Mouse (Mus musculus) bone marrow, adult 2 months (tissue): Measurements from ENCODE around the gene Gadl1. TPM values are rescaled to one million over a fixed set of nuclear protein-coding genes. Genes with fewer than 3 reads are reported as not detected.
"Not testable (repeated sequence)": the region's sequence is repeated elsewhere in the genome, so short reads cannot be mapped to it uniquely, and the experiment has no call there.

ENCODE experiments used
- H3K27ac ChIP-seq: fragments of 200-500 bp; 2 replicates; pipeline ENCODE4 v1.5.1; 2012; ENCODE audit warnings: low read depth, mild to moderate bottlenecking, control low read depth, inconsistent platforms, low read length; ENCODE audit not compliant: control insufficient read depth, poor library complexity, insufficient read depth
- H3K4me1 ChIP-seq: fragments of 200-500 bp; 2 replicates; pipeline ENCODE4 v1.6.1; 2011; ENCODE audit warnings: low read length; ENCODE audit not compliant: control insufficient read depth, insufficient read depth
- H3K4me3 ChIP-seq: fragments of 200-500 bp; replicated peaks from 2 replicates; pipeline ENCODE3; 2011; ENCODE audit warnings: mild to moderate bottlenecking, low read depth, low read length, control low read depth; ENCODE audit not compliant: control insufficient read depth
- CTCF ChIP-seq: fragments of 200-500 bp; IDR thresholded peaks from 2 replicates; pipeline ENCODE4 v1.5.1; 2011; ENCODE audit warnings: low read length, control low read depth; ENCODE audit not compliant: control insufficient read depth, insufficient read depth
- POLR2A ChIP-seq: fragments of 200-500 bp; IDR thresholded peaks from 2 replicates; pipeline ENCODE4 v1.6.1; 2011; ENCODE audit warnings: low read depth, mild to moderate bottlenecking, control low read depth, low read length, borderline replicate concordance; ENCODE audit not compliant: control insufficient read depth
- WGBS: fragments of 180-500 bp; shearing (Covaris S2); methylation state at CpG from one replicate; pipeline ENCODE4 v1.1.7; 2018; 5-methylcytosine and 5-hydroxymethylcytosine counted together
- polyA plus RNA-seq: library from polyadenylated mRNA; stranded (reverse); fragments of >200 nt; gene quantifications from 2 replicates; pipeline ENCODE4 v1.2.4, GENCODE M21; 2011; ENCODE audit warnings: low replicate concordance; ENCODE audit not compliant: missing spikeins, insufficient read depth, insufficient read length

Gadl1 gene
- polyA plus RNA-seq, 1 experiment: not detected

GRCm38 (mm10) chr9:116041369-116041768 lies 132.1 kb downstream of the Gadl1 start:
- 50% methylated on average over 4 of the region's 4 CpGs for WGBS
- no peak overlapping the region for H3K4me3 ChIP-seq
- no peaks in the 10 kb centered on the region for H3K4me1 ChIP-seq
- H3K27ac ChIP-seq: no peak overlapping the region
- TF ChIP-seq POLR2A (no peak), CTCF (no peak)

GRCm38 (mm10) chr9:116041787-116042186 lies 132.5 kb downstream of the Gadl1 start:
- TF ChIP-seq POLR2A (no peak), CTCF (peak; percentile 73)
- 6% methylated on average over 3 of the region's 3 CpGs for WGBS
- H3K4me1 ChIP-seq: no peaks in the 10 kb centered on the region
- H3K4me3 ChIP-seq: no peak overlapping the region
- no peak overlapping the region for H3K27ac ChIP-seq

DNA sequence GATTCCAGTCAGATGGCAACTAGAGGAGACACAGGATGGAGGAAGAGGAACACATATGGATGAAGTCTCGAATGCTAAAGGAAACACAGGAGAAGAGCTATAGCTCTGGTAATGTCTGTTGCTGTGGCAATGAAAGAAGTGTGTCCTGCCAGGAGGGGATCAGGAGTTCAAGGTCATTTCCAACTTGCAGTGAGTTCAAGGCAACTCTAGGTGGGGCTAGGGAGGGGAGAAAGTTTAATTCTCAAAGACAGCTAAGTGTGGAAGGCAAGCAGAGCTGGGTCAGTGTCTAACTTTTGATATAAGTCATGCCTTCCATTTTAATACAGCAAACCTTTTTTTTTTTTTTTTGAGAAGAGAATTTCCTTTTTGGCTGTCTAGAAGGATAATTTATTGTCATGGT lies 140.7 kb downstream of the Gadl1 start:
- 44% methylated on average over 1 of the region's 1 CpGs for WGBS
- no peak for TF ChIP-seq CTCF
- H3K4me1 ChIP-seq: no peaks in the 10 kb centered on the region
- H3K27ac ChIP-seq: no peak overlapping the region
- no peak overlapping the region for H3K4me3 ChIP-seq

- WGBS: 86% methylated on average over 8 of the region's 8 CpGs
- no peak for TF ChIP-seq CTCF
- no peak for TF ChIP-seq POLR2A
- Histone ChIP-seq H3K4me1 (peaks cover 2% of the 10 kb centered on the region; the same call in 1 of the 2 replicates), H3K27ac (no peak overlapping the region), H3K4me3 (no peak overlapping the region)
Measured at GRCm38 (mm10) chr9:116053976-116054375, 144.7 kb downstream of the Gadl1 start.

- H3K4me3 ChIP-seq: no peak overlapping the region
- peaks cover 2% of the 10 kb centered on the region; the same call in 1 of the 2 replicates for H3K4me1 ChIP-seq
- 28% methylated on average over 4 of the region's 4 CpGs for WGBS
- TF ChIP-seq CTCF: no peak
- no peak for TF ChIP-seq POLR2A
- peak overlapping the region; percentile 71; the same call in 1 of the 2 replicates for H3K27ac ChIP-seq
Measured at GRCm38 (mm10) chr9:116058475-116058874, 149.2 kb downstream of the Gadl1 start.

GRCm38 (mm10) chr9:116059156-116059555 lies 149.9 kb downstream of the Gadl1 start:
- Histone ChIP-seq H3K4me3 (no peak overlapping the region), H3K4me1 (peaks cover 2% of the 10 kb centered on the region; the same call in 1 of the 2 replicates), H3K27ac (peak overlapping the region; percentile 71; the same call in 1 of the 2 replicates)
- TF ChIP-seq POLR2A (no peak), CTCF (peak; percentile 75)
- WGBS: under 1% methylated on average over 4 of the region's 4 CpGs

- Histone ChIP-seq H3K27ac (no peak overlapping the region), H3K4me3 (no peak overlapping the region), H3K4me1 (peaks cover 2% of the 10 kb centered on the region; the same call in 1 of the 2 replicates)
- WGBS: 8% methylated on average over 4 of the region's 4 CpGs
- TF ChIP-seq CTCF (peak; percentile 48; the same call in 1 of the 2 replicates), POLR2A (no peak)
Measured at GRCm38 (mm10) chr9:116060691-116061090, 151.4 kb downstream of the Gadl1 start.

- Histone ChIP-seq H3K4me3 (no peak overlapping the region), H3K4me1 (no peaks in the 10 kb centered on the region), H3K27ac (no peak overlapping the region)
- TF ChIP-seq CTCF (no peak), POLR2A (no peak)
- 90% methylated on average over 17 of the region's 17 CpGs for WGBS
Measured at GRCm38 (mm10) chr9:116064774-116065173, 155.5 kb downstream of the Gadl1 start.

DNA sequence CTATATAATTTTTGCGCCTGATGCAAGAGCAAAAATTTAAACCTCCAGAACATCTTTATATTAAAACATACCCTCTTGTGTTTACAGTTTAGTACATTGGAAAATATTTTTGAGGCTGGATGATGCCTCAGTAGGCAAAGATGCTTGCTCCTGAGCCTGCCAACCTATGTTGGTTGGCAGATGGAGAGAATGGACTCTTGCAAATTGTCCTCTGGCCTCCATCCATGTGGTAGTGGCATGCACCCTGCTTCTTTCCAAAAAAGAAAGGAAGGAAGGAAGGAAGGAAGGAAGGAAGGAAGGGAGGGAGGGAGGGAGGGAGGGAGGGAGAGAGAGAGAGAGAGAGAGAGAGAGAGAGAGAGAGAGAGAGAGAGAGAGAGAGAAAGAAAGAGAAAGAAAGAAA lies 162.3 kb downstream of the Gadl1 start:
- H3K4me3 ChIP-seq, H3K4me1 ChIP-seq, H3K27ac ChIP-seq: not testable (repeated sequence)
- whole genome bisulfite sequencing: 91% methylated on average over 1 of the region's 1 CpGs
